In the genomic region with DNA sequence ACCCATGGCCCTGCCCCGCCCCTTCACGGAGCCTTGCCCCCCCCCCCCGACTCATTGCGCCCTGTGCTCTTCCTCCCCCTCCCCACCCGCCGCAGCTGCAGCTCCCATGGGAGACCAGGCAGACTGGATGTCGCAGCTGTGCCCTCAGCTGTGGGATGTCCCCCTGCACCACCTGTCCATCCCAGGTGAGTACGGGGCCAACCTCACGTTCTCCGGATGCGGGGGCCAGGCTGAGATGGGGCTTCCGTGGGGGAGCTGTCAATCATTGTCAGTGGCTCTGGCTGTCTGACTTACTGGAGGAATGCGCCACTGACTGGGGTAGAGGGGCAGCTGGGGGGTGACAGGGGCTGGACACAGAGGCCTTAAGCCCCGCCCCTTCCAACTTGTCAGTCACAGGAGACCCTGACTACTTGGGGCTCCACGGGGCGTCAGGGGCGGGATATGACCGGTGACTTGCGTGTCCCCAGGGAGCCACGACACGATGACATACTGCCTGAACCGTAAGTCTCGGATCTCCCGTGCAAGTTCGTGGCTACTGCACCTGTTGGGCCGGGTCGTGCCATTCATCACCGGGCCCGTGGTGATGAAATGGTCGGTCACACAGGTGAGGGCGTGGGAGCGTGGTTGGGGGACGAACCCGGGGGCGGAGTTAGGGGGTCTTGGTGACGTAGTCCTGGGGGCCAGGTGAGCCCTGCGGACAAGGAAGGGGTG, we compare ENCODE assay signal across 8 mouse cellular contexts. TPM values are rescaled to one million over a fixed set of nuclear protein-coding genes. Genes with fewer than 3 reads are reported as not detected.
DNase-seq lines count a peak whose midpoint lies in the region; TF ChIP-seq lines count a peak whose summit lies in the region.

No protein-coding gene starts in this region.

- peaks cover 9% of the 10 kb centered on the region; the same call in 1 of the 2 replicates for H3K36me3 ChIP-seq in liver, adult 2 months (ENCODE audit: control insufficient read depth, insufficient read depth, low read length)

- no peak for TF ChIP-seq POLR2A in liver, adult 2 months (IDR thresholded peaks at IDR 0.05; ENCODE audit: extremely low read depth, insufficient read depth, low read length)
- no peak for TF ChIP-seq POLR2A in cerebellum, adult 2 months (IDR thresholded peaks at IDR 0.05; ENCODE audit: borderline replicate concordance, insufficient read depth, low read length)

- H3K4me1 ChIP-seq in liver, adult 2 months (ENCODE audit: control insufficient read depth, insufficient read depth, low read length), result peaks cover 11% of the 10 kb centered on the region
- H3K4me1 ChIP-seq in cerebellum, adult 2 months (ENCODE audit: control insufficient read depth, insufficient read depth, low read length), result peaks cover 9% of the 10 kb centered on the region

- H3K27me3 ChIP-seq in liver, adult 2 months (ENCODE audit: control insufficient read depth, insufficient read depth, low read length), result no peaks in the 10 kb centered on the region
- H3K27me3 ChIP-seq in cerebellum, adult 2 months (ENCODE audit: control insufficient read depth, insufficient read depth, low read length), result no peaks in the 10 kb centered on the region

- no peaks in the 10 kb centered on the region for H3K79me2 ChIP-seq in liver, adult 2 months (ENCODE audit: control insufficient read depth, insufficient read depth, low read length)

- DNase-seq in liver, adult 2 months (ENCODE audit: extremely low read depth, low read depth, low spot score), result no peak
- DNase-seq in liver, result no peak
- peak; percentile 40 to 45 for DNase-seq in cerebellum, adult 2 months
- DNase-seq in frontal cortex, postnatal 25 days (ENCODE audit: low spot score in 2 of 2), result peak; percentile 31 to 32
- DNase-seq in kidney, postnatal 4 days, result peak; percentile 47 to 62
- DNase-seq in lung, postnatal 4 days, result peak; percentile 26 to 46
- peak; percentile 29 for DNase-seq in right cerebral cortex, postnatal 25 days
- DNase-seq in ovary, postnatal 14 days (ENCODE audit: low spot score), result no peak

- H3K27ac ChIP-seq in liver, adult 2 months (replicated peaks; ENCODE audit: insufficient read depth, low read depth, low read length), result no peak overlapping the region
- H3K27ac ChIP-seq in cerebellum, adult 2 months (ENCODE audit: insufficient read depth, low read length), result no peak overlapping the region

- H3K4me3 ChIP-seq in liver, adult 2 months (ENCODE audit: insufficient read depth, low read depth, low read length), result peak overlapping the region; percentile 49; the same call in 1 of the 2 replicates
- H3K4me3 ChIP-seq in cerebellum, adult 2 months (replicated peaks; ENCODE audit: insufficient read depth, low read depth, low read length), result peak overlapping the region; percentile 51

- WGBS in liver, adult 2 months, result 2% methylated on average over 36 of the region's 37 CpGs
- WGBS in cerebellum, adult 2 months, result 2% methylated on average over 33 of the region's 37 CpGs

- peak overlapping the region; percentile 32 for H3K9ac ChIP-seq in liver, adult 2 months (ENCODE audit: low read depth, low read length)

- no peak for TF ChIP-seq CTCF in liver, adult 2 months (IDR thresholded peaks at IDR 0.05; ENCODE audit: low read depth, low read length)
- no peak for TF ChIP-seq CTCF in cerebellum, adult 2 months (IDR thresholded peaks at IDR 0.05; ENCODE audit: borderline replicate concordance, insufficient read depth, low read depth, low read length)

RNA-seq across cellular contexts. Expression of a gene that starts 1.3 kb away (rescaled TPM):
- 0.13 and 0.92 TPM in 2 replicates for total RNA-seq in liver, adult 2 months (2014; rRNA removed)
- polyA plus RNA-seq in liver, adult 2 months (2012; rRNA removed), result 0.62 and 2.0 TPM in 2 replicates
- polyA plus RNA-seq in cerebellum, adult 2 months (2012; rRNA removed), result 7.2 and 7.8 TPM in 2 replicates

RNA-seq across cellular contexts. Expression of a gene that starts 6.9 kb away (rescaled TPM):
- total RNA-seq in liver, adult 2 months (2014; rRNA removed), result 1.7 and 2.9 TPM in 2 replicates
- polyA plus RNA-seq in liver, adult 2 months (2012; rRNA removed), result 0.20 and 0.26 TPM in 2 replicates
- 0.78 and 0.79 TPM in 2 replicates for polyA plus RNA-seq in cerebellum, adult 2 months (2012; rRNA removed)

RNA-seq across cellular contexts. Expression of a gene that starts 6.9 kb away (rescaled TPM):
- 9.0 and 10.7 TPM in 2 replicates for total RNA-seq in liver, adult 2 months (2014; rRNA removed)
- polyA plus RNA-seq in liver, adult 2 months (2012; rRNA removed), result 32.9 and 45.2 TPM in 2 replicates
- polyA plus RNA-seq in cerebellum, adult 2 months (2012; rRNA removed), result 145 and 152 TPM in 2 replicates

RNA-seq across cellular contexts. Expression of a gene that starts 8.8 kb away (rescaled TPM):
- 2.5 and 2.6 TPM in 2 replicates for total RNA-seq in liver, adult 2 months (2014; rRNA removed)
- polyA plus RNA-seq in liver, adult 2 months (2012; rRNA removed), result 0.19 and 0.32 TPM in 2 replicates
- 7.0 and 7.5 TPM in 2 replicates for polyA plus RNA-seq in cerebellum, adult 2 months (2012; rRNA removed)

RNA-seq across cellular contexts. Expression of a gene that starts 28.8 kb away (rescaled TPM):
- total RNA-seq in liver, adult 2 months (2014; rRNA removed), result 0.54 and 0.65 TPM in 2 replicates
- polyA plus RNA-seq in liver, adult 2 months (2012; rRNA removed), result not detected in 2 replicates
- 1.6 and 2.1 TPM in 2 replicates for polyA plus RNA-seq in cerebellum, adult 2 months (2012; rRNA removed)

Comparison
In these comparisons a context has a peak if more than half of its experiments do, and no peak if none do; other contexts are left out.
1. DNase-seq: peak in cerebellum, adult 2 months (2 of 2), frontal cortex, postnatal 25 days (2 of 2), kidney, postnatal 4 days (2 of 2), lung, postnatal 4 days (2 of 2) and right cerebral cortex, postnatal 25 days (single experiment); none in liver, adult 2 months (single experiment), liver (single experiment) and ovary, postnatal 14 days (single experiment).